Mouse (Mus musculus): ENCODE results near the gene Tomm20.

- no peak for TF ChIP-seq CTCF (IDR thresholded peaks at IDR 0.05; ENCODE audit: low read depth, low read length)
- no peak for TF ChIP-seq POLR2A (IDR thresholded peaks at IDR 0.05; ENCODE audit: extremely low read depth, insufficient read depth, low read length)
Measured at GRCm38 (mm10) chr8:126988346-126989006, 42.8 kb upstream of the Tomm20 start.
